Mouse (Mus musculus): Measurements from ENCODE around the gene Plppr1.

DNA sequence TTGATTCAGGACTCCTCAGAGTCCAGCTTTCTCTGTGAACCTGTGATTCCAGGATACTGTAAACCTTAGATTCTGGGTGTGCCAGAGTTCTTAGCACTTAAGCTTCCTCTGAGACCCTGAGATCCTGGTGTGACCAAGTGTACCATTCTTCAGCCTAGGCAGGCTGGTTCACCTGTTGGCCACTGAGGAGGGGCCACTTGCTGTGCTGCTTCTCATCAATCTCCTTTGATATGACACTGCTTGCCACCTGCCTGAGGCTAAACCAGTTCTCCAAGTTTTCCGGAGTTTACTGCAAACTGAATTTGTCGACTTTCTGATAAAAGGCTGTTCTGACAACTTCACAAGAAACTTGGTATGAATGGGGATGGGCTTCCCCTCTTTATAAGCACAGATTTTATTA, 298.0 kb downstream of the Plppr1 start:
- no peak for TF ChIP-seq POLR2A (IDR thresholded peaks at IDR 0.05; ENCODE audit: low read depth, low read length)
- no peak for TF ChIP-seq CTCF (IDR thresholded peaks at IDR 0.05; ENCODE audit: borderline replicate concordance, insufficient read depth, low read length)

All from embryonic fibroblast, embryonic 13.5 days (primary cell).